Mouse (Mus musculus): ENCODE data around the gene Fam228b. TPM values are rescaled to one million over a fixed set of nuclear protein-coding genes. Genes with fewer than 3 reads are reported as not detected.
"Not testable (repeated sequence)": the region's sequence is repeated elsewhere in the genome, so short reads cannot be mapped to it uniquely, and the experiment has no call there.

Gene Fam228b
- polyA plus RNA-seq, 1 experiment: 6.9 TPM

- Histone ChIP-seq H3K4me3 (replicated peaks; ENCODE audit: insufficient read depth, low read depth, low read length) (no peak overlapping the region), H3K27ac (ENCODE audit: insufficient read depth, low read length) (no peak overlapping the region), H3K4me1 (ENCODE audit: control insufficient read depth, insufficient read depth, low read length) (no peaks in the 10 kb centered on the region), H3K27me3 (ENCODE audit: control insufficient read depth, insufficient read depth, low read length) (no peaks in the 10 kb centered on the region)
- WGBS: 82% methylated on average over 9 of the region's 9 CpGs
- TF ChIP-seq CTCF (IDR thresholded peaks at IDR 0.05; ENCODE audit: borderline replicate concordance, insufficient read depth, low read depth, low read length) (no peak), POLR2A (IDR thresholded peaks at IDR 0.05; ENCODE audit: borderline replicate concordance, insufficient read depth, low read length) (no peak)
- DNase-seq: no peak
Measured at GRCm38 (mm10) chr12:4775588-4775949, 6.5 kb upstream of the Fam228b start.

GRCm38 (mm10) chr12:4774895-4775587 is 6.0 kb upstream of the Fam228b start:
- H3K4me3 ChIP-seq (replicated peaks; ENCODE audit: insufficient read depth, low read depth, low read length): no peak overlapping the region
- DNase-seq: no peak
- no peaks in the 10 kb centered on the region for H3K4me1 ChIP-seq (ENCODE audit: control insufficient read depth, insufficient read depth, low read length)
- H3K27me3 ChIP-seq (ENCODE audit: control insufficient read depth, insufficient read depth, low read length): no peaks in the 10 kb centered on the region
- H3K27ac ChIP-seq (ENCODE audit: insufficient read depth, low read length): no peak overlapping the region
- 96% methylated on average over 8 of the region's 8 CpGs for WGBS
- TF ChIP-seq POLR2A (IDR thresholded peaks at IDR 0.05; ENCODE audit: borderline replicate concordance, insufficient read depth, low read length) (no peak), CTCF (IDR thresholded peaks at IDR 0.05; ENCODE audit: borderline replicate concordance, insufficient read depth, low read depth, low read length) (no peak)

- no peak for DNase-seq
- no peaks in the 10 kb centered on the region for H3K27me3 ChIP-seq (ENCODE audit: control insufficient read depth, insufficient read depth, low read length)
- 12% methylated on average over 13 of the region's 13 CpGs for WGBS
- TF ChIP-seq POLR2A (IDR thresholded peaks at IDR 0.05; ENCODE audit: borderline replicate concordance, insufficient read depth, low read length) (no peak), CTCF (IDR thresholded peaks at IDR 0.05; ENCODE audit: borderline replicate concordance, insufficient read depth, low read depth, low read length) (no peak)
- peak overlapping the region; percentile 45; the same call in 1 of the 2 replicates for H3K27ac ChIP-seq (ENCODE audit: insufficient read depth, low read length)
- H3K4me3 ChIP-seq (replicated peaks; ENCODE audit: insufficient read depth, low read depth, low read length): peak overlapping the region; percentile 60
- no peaks in the 10 kb centered on the region for H3K4me1 ChIP-seq (ENCODE audit: control insufficient read depth, insufficient read depth, low read length)
Measured at GRCm38 (mm10) chr12:4769333-4769723, 261 bp upstream of the Fam228b start.

GRCm38 (mm10) chr12:4757060-4757459 is 12.0 kb downstream of the Fam228b start:
- no peak for DNase-seq
- Histone ChIP-seq H3K27me3 (ENCODE audit: control insufficient read depth, insufficient read depth, low read length) (no peaks in the 10 kb centered on the region), H3K27ac (ENCODE audit: insufficient read depth, low read length) (no peak overlapping the region), H3K4me1 (ENCODE audit: control insufficient read depth, insufficient read depth, low read length) (no peaks in the 10 kb centered on the region), H3K4me3 (replicated peaks; ENCODE audit: insufficient read depth, low read depth, low read length) (no peak overlapping the region)
- no peak for TF ChIP-seq CTCF (IDR thresholded peaks at IDR 0.05; ENCODE audit: borderline replicate concordance, insufficient read depth, low read depth, low read length)
- no peak for TF ChIP-seq POLR2A (IDR thresholded peaks at IDR 0.05; ENCODE audit: borderline replicate concordance, insufficient read depth, low read length)
- WGBS: 89% methylated on average over 1 of the region's 1 CpGs

GRCm38 (mm10) chr12:4754451-4754850 is 14.6 kb downstream of the Fam228b start:
- not testable (repeated sequence) for H3K27me3 ChIP-seq (ENCODE audit: control insufficient read depth, insufficient read depth, low read length); H3K4me3 ChIP-seq (replicated peaks; ENCODE audit: insufficient read depth, low read depth, low read length); DNase-seq; H3K4me1 ChIP-seq (ENCODE audit: control insufficient read depth, insufficient read depth, low read length); H3K27ac ChIP-seq (ENCODE audit: insufficient read depth, low read length)
- WGBS: 94% methylated on average over 4 of the region's 4 CpGs

GRCm38 (mm10) chr12:4744486-4744885 is 24.6 kb downstream of the Fam228b start:
- H3K27me3 ChIP-seq (ENCODE audit: control insufficient read depth, insufficient read depth, low read length): no peaks in the 10 kb centered on the region
- no peaks in the 10 kb centered on the region for H3K4me1 ChIP-seq (ENCODE audit: control insufficient read depth, insufficient read depth, low read length)
- 40% methylated on average over 10 of the region's 10 CpGs for WGBS
- H3K4me3 ChIP-seq (replicated peaks; ENCODE audit: insufficient read depth, low read depth, low read length): no peak overlapping the region
- TF ChIP-seq POLR2A (IDR thresholded peaks at IDR 0.05; ENCODE audit: borderline replicate concordance, insufficient read depth, low read length) (no peak), CTCF (IDR thresholded peaks at IDR 0.05; ENCODE audit: borderline replicate concordance, insufficient read depth, low read depth, low read length) (no peak)
- H3K27ac ChIP-seq (ENCODE audit: insufficient read depth, low read length): no peak overlapping the region
- no peak for DNase-seq

GRCm38 (mm10) chr12:4742183-4742582 is 26.9 kb downstream of the Fam228b start:
- no peaks in the 10 kb centered on the region for H3K27me3 ChIP-seq (ENCODE audit: control insufficient read depth, insufficient read depth, low read length)
- TF ChIP-seq POLR2A (IDR thresholded peaks at IDR 0.05; ENCODE audit: borderline replicate concordance, insufficient read depth, low read length) (no peak), CTCF (IDR thresholded peaks at IDR 0.05; ENCODE audit: borderline replicate concordance, insufficient read depth, low read depth, low read length) (no peak)
- H3K4me1 ChIP-seq (ENCODE audit: control insufficient read depth, insufficient read depth, low read length): no peaks in the 10 kb centered on the region
- no peak overlapping the region for H3K27ac ChIP-seq (ENCODE audit: insufficient read depth, low read length)
- WGBS: 95% methylated on average over 3 of the region's 3 CpGs
- no peak overlapping the region for H3K4me3 ChIP-seq (replicated peaks; ENCODE audit: insufficient read depth, low read depth, low read length)
- no peak for DNase-seq

GRCm38 (mm10) chr12:4740823-4741222 is 28.2 kb downstream of the Fam228b start:
- TF ChIP-seq POLR2A (IDR thresholded peaks at IDR 0.05; ENCODE audit: borderline replicate concordance, insufficient read depth, low read length) (no peak), CTCF (IDR thresholded peaks at IDR 0.05; ENCODE audit: borderline replicate concordance, insufficient read depth, low read depth, low read length) (no peak)
- Histone ChIP-seq H3K4me1 (ENCODE audit: control insufficient read depth, insufficient read depth, low read length) (no peaks in the 10 kb centered on the region), H3K27me3 (ENCODE audit: control insufficient read depth, insufficient read depth, low read length) (no peaks in the 10 kb centered on the region), H3K4me3 (replicated peaks; ENCODE audit: insufficient read depth, low read depth, low read length) (no peak overlapping the region), H3K27ac (ENCODE audit: insufficient read depth, low read length) (no peak overlapping the region)
- no peak for DNase-seq
- WGBS: 30% methylated on average over 7 of the region's 7 CpGs

All from cerebellum, adult 2 months (tissue).